Mouse (Mus musculus) kidney, adult 2 months (tissue): Measurements from ENCODE around the gene Igdcc4.

Experiments
- CTCF ChIP-seq: fragments of 200-500 bp; conservative IDR thresholded peaks from 2 replicates; pipeline ENCODE4 v1.5.1; 2011; ENCODE audit warnings: low read depth, mild to moderate bottlenecking, control low read depth, low read length, moderate library complexity, mixed read lengths; ENCODE audit not compliant: insufficient read depth, insufficient read length
- POLR2A ChIP-seq: fragments of 200-500 bp; IDR thresholded peaks from one replicate; pipeline ENCODE4 v1.6.1; 2011; ENCODE audit warnings: low read depth, low read length, control low read depth

DNA sequence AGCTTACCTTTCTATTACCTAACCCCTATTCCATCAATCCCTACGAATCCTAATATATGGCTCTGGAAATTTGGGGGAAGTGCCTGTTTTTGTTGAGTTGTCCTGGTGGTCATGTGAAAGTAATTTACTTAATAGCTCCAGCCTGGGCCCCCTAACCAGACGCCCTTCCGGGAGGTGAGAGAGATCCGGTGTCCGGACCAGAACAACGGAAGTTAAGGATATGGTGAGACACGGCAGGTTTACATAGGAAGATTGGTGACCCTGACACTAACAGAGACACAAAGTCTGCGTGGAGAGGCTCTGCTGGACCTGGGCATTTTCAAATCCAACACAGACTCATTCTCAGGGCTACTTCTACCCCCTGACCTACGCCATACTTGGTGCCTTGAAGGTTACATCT lies 65.1 kb downstream of the Igdcc4 start:
- TF ChIP-seq CTCF, result no peak
- TF ChIP-seq POLR2A, result no peak
